Mouse (Mus musculus): Measurements from ENCODE around the gene Olfr605. TPM values are rescaled to one million over a fixed set of nuclear protein-coding genes. Genes with fewer than 3 reads are reported as not detected.

The Olfr605 gene
- polyA plus RNA-seq (2014; fragmentation: Illumina TruSeq; extraction: RNeasy Lipid Tissue Mini Kit (QIAGEN cat#74804)) = not detected

GRCm38 (mm10) chr7:103445339-103445738 is at the start of gene Olfr605:
Olfr605 (minus strand) TSS chr7:103445439.

GRCm38 (mm10) chr7:103469577-103469976 is 24.3 kb upstream of the Olfr605 start, which contains the start of gene Olfr608:
Olfr608 (plus strand) TSS chr7:103469877.

GRCm38 (mm10) chr7:103448746-103449145 is 3.5 kb upstream of the Olfr605 start, which contains the start of gene Olfr606:
Olfr606 (plus strand) TSS chr7:103449046.

GRCm38 (mm10) chr7:103414772-103415171 is 30.5 kb downstream of the Olfr605 start, which contains the start of gene Usp17lc:
Usp17lc (plus strand) TSS chr7:103415072.

Other genes starting within 250 kb of the Olfr605 start
- not detected for gene Olfr593, start 233.6 kb downstream of the Olfr605 start, polyA plus RNA-seq (2014; fragmentation: Illumina TruSeq; extraction: RNeasy Lipid Tissue Mini Kit (QIAGEN cat#74804))
- not detected for gene Olfr594, start 228.4 kb downstream of the Olfr605 start, polyA plus RNA-seq (2014; fragmentation: Illumina TruSeq; extraction: RNeasy Lipid Tissue Mini Kit (QIAGEN cat#74804))
- gene Usp17ld, start 192.9 kb downstream of the Olfr605 start, polyA plus RNA-seq (2014; fragmentation: Illumina TruSeq; extraction: RNeasy Lipid Tissue Mini Kit (QIAGEN cat#74804)) = not detected
- not detected for gene Olfr596, start 139.8 kb downstream of the Olfr605 start, polyA plus RNA-seq (2014; fragmentation: Illumina TruSeq; extraction: RNeasy Lipid Tissue Mini Kit (QIAGEN cat#74804))
- not detected for gene Olfr597, start 129.1 kb downstream of the Olfr605 start, polyA plus RNA-seq (2014; fragmentation: Illumina TruSeq; extraction: RNeasy Lipid Tissue Mini Kit (QIAGEN cat#74804))
- gene Olfr598, start 121.9 kb downstream of the Olfr605 start, polyA plus RNA-seq (2014; fragmentation: Illumina TruSeq; extraction: RNeasy Lipid Tissue Mini Kit (QIAGEN cat#74804)) = not detected
- not detected for gene Olfr599, start 109.5 kb downstream of the Olfr605 start, polyA plus RNA-seq (2014; fragmentation: Illumina TruSeq; extraction: RNeasy Lipid Tissue Mini Kit (QIAGEN cat#74804))
- not detected for gene Olfr600, start 95.8 kb downstream of the Olfr605 start, polyA plus RNA-seq (2014; fragmentation: Illumina TruSeq; extraction: RNeasy Lipid Tissue Mini Kit (QIAGEN cat#74804))
- not detected for gene Olfr601, start 82.8 kb downstream of the Olfr605 start, polyA plus RNA-seq (2014; fragmentation: Illumina TruSeq; extraction: RNeasy Lipid Tissue Mini Kit (QIAGEN cat#74804))
- not detected for gene Olfr603, start 59.3 kb downstream of the Olfr605 start, polyA plus RNA-seq (2014; fragmentation: Illumina TruSeq; extraction: RNeasy Lipid Tissue Mini Kit (QIAGEN cat#74804))
- not detected for gene Usp17lc, start 30.4 kb downstream of the Olfr605 start, polyA plus RNA-seq (2014; fragmentation: Illumina TruSeq; extraction: RNeasy Lipid Tissue Mini Kit (QIAGEN cat#74804))
- gene Olfr606, start 3.6 kb upstream of the Olfr605 start, polyA plus RNA-seq (2014; fragmentation: Illumina TruSeq; extraction: RNeasy Lipid Tissue Mini Kit (QIAGEN cat#74804)) = not detected
- not detected for gene Olfr607, start 18.7 kb upstream of the Olfr605 start, polyA plus RNA-seq (2014; fragmentation: Illumina TruSeq; extraction: RNeasy Lipid Tissue Mini Kit (QIAGEN cat#74804))
- not detected for gene Olfr608, start 24.4 kb upstream of the Olfr605 start, polyA plus RNA-seq (2014; fragmentation: Illumina TruSeq; extraction: RNeasy Lipid Tissue Mini Kit (QIAGEN cat#74804))
- gene Olfr609, start 52.6 kb upstream of the Olfr605 start, polyA plus RNA-seq (2014; fragmentation: Illumina TruSeq; extraction: RNeasy Lipid Tissue Mini Kit (QIAGEN cat#74804)) = not detected
- gene Olfr610, start 66.7 kb upstream of the Olfr605 start, polyA plus RNA-seq (2014; fragmentation: Illumina TruSeq; extraction: RNeasy Lipid Tissue Mini Kit (QIAGEN cat#74804)) = not detected
- gene Olfr611, start 75.4 kb upstream of the Olfr605 start, polyA plus RNA-seq (2014; fragmentation: Illumina TruSeq; extraction: RNeasy Lipid Tissue Mini Kit (QIAGEN cat#74804)) = not detected
- not detected for gene Olfr612, start 97.3 kb upstream of the Olfr605 start, polyA plus RNA-seq (2014; fragmentation: Illumina TruSeq; extraction: RNeasy Lipid Tissue Mini Kit (QIAGEN cat#74804))
- gene Olfr613, start 102.6 kb upstream of the Olfr605 start, polyA plus RNA-seq (2014; fragmentation: Illumina TruSeq; extraction: RNeasy Lipid Tissue Mini Kit (QIAGEN cat#74804)) = not detected
- gene Olfr615, start 110.6 kb upstream of the Olfr605 start, polyA plus RNA-seq (2014; fragmentation: Illumina TruSeq; extraction: RNeasy Lipid Tissue Mini Kit (QIAGEN cat#74804)) = not detected
- not detected for gene Olfr616, start 123.7 kb upstream of the Olfr605 start, polyA plus RNA-seq (2014; fragmentation: Illumina TruSeq; extraction: RNeasy Lipid Tissue Mini Kit (QIAGEN cat#74804))
- gene Olfr617, start 127.6 kb upstream of the Olfr605 start, polyA plus RNA-seq (2014; fragmentation: Illumina TruSeq; extraction: RNeasy Lipid Tissue Mini Kit (QIAGEN cat#74804)) = not detected
- gene Olfr618, start 144.7 kb upstream of the Olfr605 start, polyA plus RNA-seq (2014; fragmentation: Illumina TruSeq; extraction: RNeasy Lipid Tissue Mini Kit (QIAGEN cat#74804)) = not detected
- not detected for gene Olfr619, start 155.1 kb upstream of the Olfr605 start, polyA plus RNA-seq (2014; fragmentation: Illumina TruSeq; extraction: RNeasy Lipid Tissue Mini Kit (QIAGEN cat#74804))
- not detected for gene Olfr620, start 167.1 kb upstream of the Olfr605 start, polyA plus RNA-seq (2014; fragmentation: Illumina TruSeq; extraction: RNeasy Lipid Tissue Mini Kit (QIAGEN cat#74804))
- gene Olfr622, start 197.3 kb upstream of the Olfr605 start, polyA plus RNA-seq (2014; fragmentation: Illumina TruSeq; extraction: RNeasy Lipid Tissue Mini Kit (QIAGEN cat#74804)) = not detected
- gene Olfr623, start 218.3 kb upstream of the Olfr605 start, polyA plus RNA-seq (2014; fragmentation: Illumina TruSeq; extraction: RNeasy Lipid Tissue Mini Kit (QIAGEN cat#74804)) = not detected
- 0.63 TPM for gene Olfr624, start 225.8 kb upstream of the Olfr605 start, polyA plus RNA-seq (2014; fragmentation: Illumina TruSeq; extraction: RNeasy Lipid Tissue Mini Kit (QIAGEN cat#74804))
- gene Olfr625-ps1, start 237.3 kb upstream of the Olfr605 start, polyA plus RNA-seq (2014; fragmentation: Illumina TruSeq; extraction: RNeasy Lipid Tissue Mini Kit (QIAGEN cat#74804)) = not detected